8 mouse cellular contexts compared by ENCODE assay signal in the genomic region with DNA sequence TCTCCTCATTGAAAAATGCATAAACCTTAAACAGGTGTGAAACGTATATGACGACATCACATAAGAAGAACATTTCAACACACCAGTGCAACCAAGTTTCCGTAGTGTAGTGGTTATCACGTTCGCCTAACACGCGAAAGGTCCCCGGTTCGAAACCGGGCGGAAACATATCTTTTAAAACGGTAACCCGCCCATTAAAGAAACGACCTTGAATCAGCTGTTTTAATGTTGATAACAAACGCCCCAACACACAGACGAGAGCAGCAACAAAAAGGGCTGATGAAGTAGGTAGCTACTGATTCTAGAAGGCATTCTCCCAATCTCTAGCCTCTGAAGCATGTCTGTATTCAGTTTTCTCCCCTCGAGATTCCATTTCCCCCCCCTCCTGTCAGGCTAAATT. TPM values are rescaled to one million over a fixed set of nuclear protein-coding genes. Genes with fewer than 3 reads are reported as not detected.
DNase-seq lines count a peak whose midpoint lies in the region; ATAC-seq lines count a peak whose summit lies in the region.

No protein-coding gene starts in this region.

- peak overlapping the region; percentile 71 for H3K4me2 ChIP-seq in hindbrain, embryonic 15.5 days

- H3K27me3 ChIP-seq in hindbrain, embryonic 15.5 days = no peaks in the 10 kb centered on the region

- peak; percentile 86 for DNase-seq in T-cell, adult 2 months (ENCODE audit: low spot score)
- peak; percentile 91 to 93 for DNase-seq in cerebellum, postnatal 14 days
- DNase-seq in frontal cortex, postnatal 36 days (ENCODE audit: low spot score in 2 of 2) = peak; percentile 87 to 94
- peak; percentile 77 to 81 for DNase-seq in layer of hippocampus, postnatal 36 days
- peak; percentile 96 for DNase-seq in lung, postnatal 36 days
- peak; percentile 97 for DNase-seq in retina, embryonic 14.5 days (ENCODE audit: low spot score)
- DNase-seq in thymus, postnatal 36 days = peak; percentile 85 to 91

- H3K4me1 ChIP-seq in hindbrain, embryonic 15.5 days (replicated peaks) = peaks cover 37% of the 10 kb centered on the region

- peak overlapping the region; percentile 84 for H3K4me3 ChIP-seq in hindbrain, embryonic 15.5 days

- peaks cover 8% of the 10 kb centered on the region; the same call in 1 of the 2 replicates for H3K36me3 ChIP-seq in hindbrain, embryonic 15.5 days

- 0 out of 2 replicates have a peak overlapping the region, but pooled peaks have one; percentile 22 for H3K9ac ChIP-seq in hindbrain, embryonic 15.5 days

- WGBS in hindbrain, embryonic 15.5 days = under 1% methylated on average over 17 of the region's 17 CpGs

- no peaks in the 10 kb centered on the region for H3K9me3 ChIP-seq in hindbrain, embryonic 15.5 days

- H3K27ac ChIP-seq in hindbrain, embryonic 15.5 days (replicated peaks) = peak overlapping the region; percentile 73

- peak; percentile 46 for ATAC-seq in hindbrain, embryonic 15.5 days (ENCODE audit: low FRiP score, low read depth)

RNA-seq across cellular contexts. Expression of gene Mynn, which starts 0.7 kb away (rescaled TPM):
- polyA plus RNA-seq in hindbrain, embryonic 15.5 days (2015; fragmentation: Nextera tagmentation; extraction: Ambion mirVana) = 27.3 TPM in 2 replicates
- total RNA-seq in layer of hippocampus, postnatal 36 days (2021) = 10 to 100 TPM; 18.7 to 19.0 TPM

RNA-seq across cellular contexts. Expression of gene Actrt3, which starts 1.4 kb away (rescaled TPM):
- 0.56 and 0.75 TPM in 2 replicates for polyA plus RNA-seq in hindbrain, embryonic 15.5 days (2015; fragmentation: Nextera tagmentation; extraction: Ambion mirVana)
- under 1 TPM; 0.67 to 0.88 TPM for total RNA-seq in layer of hippocampus, postnatal 36 days (2021)

RNA-seq across cellular contexts. Expression of gene Lrriq4, which starts 43.1 kb away (rescaled TPM):
- polyA plus RNA-seq in hindbrain, embryonic 15.5 days (2015; fragmentation: Nextera tagmentation; extraction: Ambion mirVana) = not detected in 2 replicates
- total RNA-seq in layer of hippocampus, postnatal 36 days (2021) = not detected

RNA-seq across cellular contexts. Expression of gene Lrrc34, which starts 46.5 kb away (rescaled TPM):
- 1.3 and 1.4 TPM in 2 replicates for polyA plus RNA-seq in hindbrain, embryonic 15.5 days (2015; fragmentation: Nextera tagmentation; extraction: Ambion mirVana)
- not detected for total RNA-seq in layer of hippocampus, postnatal 36 days (2021)

RNA-seq across cellular contexts. Expression of gene Mecom, which starts 53.4 kb away (rescaled TPM):
- 6.9 and 9.5 TPM in 2 replicates for polyA plus RNA-seq in hindbrain, embryonic 15.5 days (2015; fragmentation: Nextera tagmentation; extraction: Ambion mirVana)
- total RNA-seq in layer of hippocampus, postnatal 36 days (2021) = 1 to 10 TPM; 3.2 to 4.3 TPM

Comparison
In these comparisons a context has a peak if more than half of its experiments do, and no peak if none do; other contexts are left out.
1. Peak in every context shown above with its lines: DNase-seq, ATAC-seq, H3K4me3 ChIP-seq and H3K27ac ChIP-seq.